Mouse (Mus musculus) cerebellum, adult 2 months (tissue): ENCODE measurements around the gene Mum1l1.

Experiments
- CTCF ChIP-seq: fragments of 200-500 bp; IDR thresholded peaks from 2 replicates; pipeline ENCODE4 v1.5.1; 2011; ENCODE audit warnings: low read depth, mild to moderate bottlenecking, control low read depth, low read length, moderate library complexity, borderline replicate concordance; ENCODE audit not compliant: insufficient read depth
- POLR2A ChIP-seq: fragments of 200-500 bp; IDR thresholded peaks from 2 replicates; pipeline ENCODE4 v1.6.1; 2011; ENCODE audit warnings: low read length, control low read depth, borderline replicate concordance; ENCODE audit not compliant: insufficient read depth

GRCm38 (mm10) chrX:139194572-139195279, 15.1 kb upstream of the Mum1l1 start:
- TF ChIP-seq CTCF (no peak), POLR2A (no peak)
